Mouse (Mus musculus): Measurements from ENCODE around the gene Lins1.

DNA sequence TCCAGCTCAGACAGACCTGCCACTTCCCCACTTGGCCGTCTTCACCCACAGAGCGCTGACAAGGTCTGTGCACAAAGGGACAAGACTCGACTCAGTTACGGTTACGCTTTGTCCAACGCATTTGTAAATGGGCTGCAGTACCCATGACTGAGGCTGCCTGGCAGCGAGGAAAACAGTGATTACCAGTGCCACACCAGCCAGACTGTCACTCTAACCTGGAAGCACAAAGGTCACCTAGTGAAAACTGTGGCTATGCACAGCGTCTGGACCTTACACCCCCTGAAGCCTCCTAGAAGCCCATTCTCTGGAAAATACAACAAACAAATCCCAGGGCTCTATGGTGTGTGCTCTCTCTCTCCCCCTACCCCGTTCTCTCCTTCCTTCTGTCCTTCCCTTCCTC lies 34.2 kb upstream of the Lins1 start:
- TF ChIP-seq POLR2AphosphoS5 (IDR thresholded peaks at IDR 0.05; ENCODE audit: insufficient replicate concordance, low read depth, low read length), result no peak
- no peak for TF ChIP-seq GATA1 (IDR thresholded peaks at IDR 0.05; ENCODE audit: borderline replicate concordance, low read length)
- TF ChIP-seq CTCF (IDR thresholded peaks at IDR 0.05; ENCODE audit: low read depth, low read length), result no peak
- TF ChIP-seq TAL1 (conservative IDR thresholded peaks at IDR 0.05; ENCODE audit: low read depth, low read length), result no peak

Measured in G1E (cell line).